Mouse (Mus musculus): ENCODE measurements around the gene Zbtb38.

GRCm38 (mm10) chr9:96650807-96651206 lies 101.8 kb downstream of the Zbtb38 start:
- TF ChIP-seq POLR2A (IDR thresholded peaks at IDR 0.05; ENCODE audit: insufficient read depth, low read depth, low read length) = no peak
- TF ChIP-seq CTCF (IDR thresholded peaks at IDR 0.05) = no peak

All from heart, adult 2 months (tissue).